Mouse (Mus musculus) urinary bladder, postnatal 4 days (tissue): ENCODE measurements at regions not wholly inside any gene's neighbourhood (a gene's known extent, or its start where the extent isn't known, plus 50 kb on each side); places are given as distances from the start of the nearest gene placed in this dataset.
A peak's percentile ranks its signal among the peaks of the same experiment; 100 is the strongest.

Experiments used
- DNase-seq, 2 experiments: peaks; one replicate each; pipeline ENCODE4 v3.0.0; 2021 to 2022; ENCODE audit warnings: low spot score in 2 of 2

DNA sequence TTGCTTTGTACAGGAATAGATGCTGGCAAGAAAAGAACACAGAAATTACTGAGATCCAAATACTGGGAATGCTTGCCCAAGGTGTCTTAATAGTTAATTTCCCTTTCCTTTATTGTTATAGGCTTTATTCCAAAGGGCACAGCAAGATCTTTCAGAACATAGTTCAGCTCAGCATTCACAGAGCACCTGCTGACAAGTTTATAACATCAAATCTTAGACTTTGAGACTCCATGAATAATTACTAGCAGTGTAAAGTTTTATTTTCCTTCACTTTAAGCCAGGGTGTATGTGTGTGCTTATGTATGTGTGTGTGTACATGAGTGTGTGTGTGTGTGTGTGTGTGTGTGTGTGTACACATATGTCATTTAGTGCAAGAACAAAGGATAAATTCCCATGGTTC, 999.8 kb upstream of the Crim1 start:
- DNase-seq: no peak

DNA sequence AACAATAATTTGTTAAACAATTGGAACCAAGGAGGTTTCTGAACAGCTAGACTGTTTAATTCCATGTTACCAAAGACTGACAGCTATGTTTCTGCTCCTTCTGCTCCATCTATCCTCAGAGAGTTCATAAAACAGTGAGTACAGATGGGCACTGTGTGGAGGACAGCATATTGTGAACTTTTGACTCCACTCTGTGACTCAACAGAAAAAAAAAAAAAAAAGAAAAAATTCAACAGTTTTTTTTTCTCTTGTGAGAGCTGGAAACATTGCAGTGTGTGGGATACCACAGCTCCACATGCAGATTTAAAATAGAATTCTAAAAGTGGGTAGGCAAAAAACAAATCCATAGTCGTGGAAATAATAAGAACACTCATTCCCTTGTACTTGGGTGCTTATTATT, 999.4 kb upstream of the Crim1 start:
- DNase-seq: no peak

- no peak for DNase-seq
Measured at GRCm38 (mm10) chr17:77210947-77211346, 989.1 kb upstream of the Crim1 start.

DNA sequence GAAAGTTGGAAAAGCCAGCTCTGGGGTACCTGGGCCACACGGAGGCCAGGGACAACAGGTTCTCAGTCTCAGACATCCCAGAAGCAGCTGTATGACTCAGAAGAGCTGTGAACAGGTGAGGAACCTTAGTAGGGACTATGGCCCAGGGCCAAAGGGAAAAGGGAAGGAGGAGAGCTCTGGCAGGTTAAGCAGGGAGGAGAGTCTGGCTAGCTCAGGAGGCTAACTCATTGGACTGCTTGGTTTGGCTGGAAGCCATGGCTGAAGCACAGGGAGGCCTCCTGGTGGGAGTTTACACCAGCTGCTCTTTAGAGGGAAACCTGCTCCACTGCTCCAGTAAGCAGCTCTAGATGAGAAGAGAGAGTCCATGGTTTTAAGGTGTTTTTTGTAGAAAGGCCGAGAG, 955.0 kb upstream of the Crim1 start:
- DNase-seq: peak in 1 of 2 experiments; percentile 54
